Mouse (Mus musculus): ENCODE results near the gene Tnnt1. TPM values are rescaled to one million over a fixed set of nuclear protein-coding genes. Genes with fewer than 3 reads are reported as not detected.

Tnnt1 gene
- polyA plus RNA-seq, 1 experiment from 2014 or later: 260 TPM

DNA sequence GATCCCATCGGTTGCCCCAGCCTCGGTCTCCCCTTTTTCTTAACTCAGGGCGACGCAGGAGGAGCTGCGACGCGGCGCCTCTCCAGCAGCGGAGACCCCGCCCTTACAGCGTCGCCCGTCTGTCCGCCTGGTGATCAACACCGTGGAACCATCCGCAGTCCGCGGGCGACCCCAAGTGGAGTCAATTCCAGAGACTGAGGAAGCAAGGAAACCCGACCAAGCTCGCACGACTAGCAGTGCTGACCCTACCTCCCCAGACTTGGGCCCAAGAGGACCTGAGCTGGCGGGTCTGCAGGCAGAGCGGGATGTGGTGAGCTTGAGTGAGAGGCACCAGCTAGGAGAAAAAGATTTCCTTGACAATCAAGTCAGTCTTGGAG lies 45.0 kb downstream of the Tnnt1 start:
- Histone ChIP-seq H3K9me3 (replicated peaks; ENCODE audit: control insufficient read depth, low read length) (no peaks in the 10 kb centered on the region), H3K27ac (ENCODE audit: low read depth, low read length) (no peak overlapping the region), H3K4me1 (ENCODE audit: control insufficient read depth, insufficient read depth, low read length) (no peaks in the 10 kb centered on the region), H3K27me3 (ENCODE audit: control insufficient read depth, insufficient read depth, low read length) (peaks cover 37% of the 10 kb centered on the region), H3K36me3 (ENCODE audit: control insufficient read depth, insufficient read depth, low read length) (no peaks in the 10 kb centered on the region), H3K9ac (ENCODE audit: low read depth, low read length) (peak overlapping the region; percentile 40), H3K4me2 (peak overlapping the region; percentile 77), H3K4me3 (ENCODE audit: low read depth, low read length) (peak overlapping the region; percentile 43)
- peak; percentile 79 for ATAC-seq (replicated peaks; ENCODE audit: insufficient number of reproducible peaks, low FRiP score, low TSS enrichment)
- WGBS (ENCODE audit: insufficient replicate concordance): 2% methylated on average over 24 of the region's 24 CpGs

DNA sequence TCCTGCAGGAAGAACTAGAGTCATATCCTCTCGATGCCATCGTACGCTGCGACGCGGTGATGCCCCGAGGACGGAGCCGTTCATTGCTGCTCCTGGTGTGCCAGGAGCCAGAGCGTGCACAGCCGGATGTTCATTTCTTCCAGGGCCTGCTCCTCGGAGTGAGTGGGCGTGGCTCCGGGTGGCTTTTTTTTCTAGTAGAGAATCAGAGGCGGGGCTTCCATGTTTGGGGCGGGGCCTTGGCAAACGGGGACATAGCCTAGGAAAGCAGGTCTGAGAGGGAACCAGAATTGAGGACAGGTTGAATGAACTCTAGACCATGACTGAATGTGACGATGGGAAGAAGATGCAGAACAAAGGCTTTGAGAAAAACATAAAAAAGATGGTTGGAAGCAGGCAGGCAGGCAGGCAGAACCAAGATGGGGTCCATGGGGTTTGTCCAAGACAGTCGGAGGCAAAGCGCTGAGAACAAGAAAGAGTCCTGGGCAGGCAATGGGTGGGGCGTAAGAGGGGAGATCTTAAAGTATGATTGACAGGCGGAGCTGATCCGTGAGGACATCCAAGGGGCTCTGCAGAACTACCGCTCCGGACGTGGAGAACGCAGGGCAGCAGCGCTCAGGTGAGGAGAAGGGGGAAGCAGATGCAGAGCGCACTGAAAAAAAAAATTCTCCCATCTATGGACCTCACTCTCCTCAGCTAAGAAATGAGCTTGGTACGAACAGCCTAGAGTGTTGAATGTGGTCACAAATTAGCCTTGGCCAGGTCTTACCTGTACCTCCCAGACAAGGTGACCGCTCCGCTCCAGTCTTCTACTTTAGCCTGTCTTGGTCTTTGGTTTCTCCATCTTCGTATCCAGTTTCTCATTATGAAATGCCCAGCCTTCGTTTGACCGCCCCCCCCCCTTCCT lies 45.7 kb downstream of the Tnnt1 start:
- WGBS (ENCODE audit: insufficient replicate concordance): 4% methylated on average over 35 of the region's 35 CpGs
- Histone ChIP-seq H3K4me1 (ENCODE audit: control insufficient read depth, insufficient read depth, low read length) (no peaks in the 10 kb centered on the region), H3K9ac (ENCODE audit: low read depth, low read length) (peak overlapping the region; percentile 40), H3K36me3 (ENCODE audit: control insufficient read depth, insufficient read depth, low read length) (no peaks in the 10 kb centered on the region), H3K4me2 (peak overlapping the region; percentile 77), H3K27me3 (ENCODE audit: control insufficient read depth, insufficient read depth, low read length) (peaks cover 37% of the 10 kb centered on the region), H3K9me3 (replicated peaks; ENCODE audit: control insufficient read depth, low read length) (no peaks in the 10 kb centered on the region), H3K4me3 (ENCODE audit: low read depth, low read length) (peak overlapping the region; percentile 43), H3K27ac (ENCODE audit: low read depth, low read length) (no peak overlapping the region)
- peak; percentile 31; the same call in 1 of the 2 replicates for ATAC-seq (replicated peaks; ENCODE audit: insufficient number of reproducible peaks, low FRiP score, low TSS enrichment)

DNA sequence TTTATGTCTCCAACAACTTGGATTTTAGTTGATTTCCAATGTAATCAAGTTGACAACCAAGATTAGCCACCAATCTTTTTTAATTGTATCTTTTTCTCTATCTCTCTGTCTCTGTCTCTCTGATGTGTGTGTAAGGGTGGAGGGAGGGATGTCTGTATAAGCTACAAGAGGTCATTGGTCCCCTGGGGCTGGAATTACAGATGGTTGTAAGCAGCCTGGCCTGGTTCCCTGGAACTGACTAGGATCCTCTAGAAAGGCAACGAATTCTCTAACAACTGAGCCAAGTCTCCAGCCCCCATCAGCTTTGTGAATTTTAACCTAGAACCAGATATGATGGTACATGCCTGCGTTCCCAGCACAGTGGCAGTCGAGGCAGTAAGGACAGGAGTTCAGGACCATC lies 48.4 kb downstream of the Tnnt1 start:
- Histone ChIP-seq H3K9me3 (replicated peaks; ENCODE audit: control insufficient read depth, low read length) (no peaks in the 10 kb centered on the region), H3K4me3 (ENCODE audit: low read depth, low read length) (no peak overlapping the region), H3K4me2 (no peak overlapping the region), H3K9ac (ENCODE audit: low read depth, low read length) (no peak overlapping the region), H3K27ac (ENCODE audit: low read depth, low read length) (no peak overlapping the region), H3K36me3 (ENCODE audit: control insufficient read depth, insufficient read depth, low read length) (no peaks in the 10 kb centered on the region), H3K4me1 (ENCODE audit: control insufficient read depth, insufficient read depth, low read length) (no peaks in the 10 kb centered on the region), H3K27me3 (ENCODE audit: control insufficient read depth, insufficient read depth, low read length) (peaks cover 21% of the 10 kb centered on the region)
- no peak for ATAC-seq (replicated peaks; ENCODE audit: insufficient number of reproducible peaks, low FRiP score, low TSS enrichment)
- 68% methylated on average over 3 of the region's 3 CpGs for WGBS (ENCODE audit: insufficient replicate concordance)

GRCm38 (mm10) chr7:4464194-4464824 lies 51.9 kb downstream of the Tnnt1 start:
- H3K27ac ChIP-seq (ENCODE audit: low read depth, low read length): no peak overlapping the region
- H3K36me3 ChIP-seq (ENCODE audit: control insufficient read depth, insufficient read depth, low read length): no peaks in the 10 kb centered on the region
- no peak overlapping the region for H3K4me2 ChIP-seq
- no peak overlapping the region for H3K9ac ChIP-seq (ENCODE audit: low read depth, low read length)
- H3K27me3 ChIP-seq (ENCODE audit: control insufficient read depth, insufficient read depth, low read length): no peaks in the 10 kb centered on the region; the same call in 1 of the 2 replicates
- no peak for ATAC-seq (replicated peaks; ENCODE audit: insufficient number of reproducible peaks, low FRiP score, low TSS enrichment)
- H3K4me3 ChIP-seq (ENCODE audit: low read depth, low read length): no peak overlapping the region
- no peaks in the 10 kb centered on the region for H3K9me3 ChIP-seq (replicated peaks; ENCODE audit: control insufficient read depth, low read length)
- WGBS (ENCODE audit: insufficient replicate concordance): 7% methylated on average over 11 of the region's 12 CpGs
- no peaks in the 10 kb centered on the region for H3K4me1 ChIP-seq (ENCODE audit: control insufficient read depth, insufficient read depth, low read length)

DNA sequence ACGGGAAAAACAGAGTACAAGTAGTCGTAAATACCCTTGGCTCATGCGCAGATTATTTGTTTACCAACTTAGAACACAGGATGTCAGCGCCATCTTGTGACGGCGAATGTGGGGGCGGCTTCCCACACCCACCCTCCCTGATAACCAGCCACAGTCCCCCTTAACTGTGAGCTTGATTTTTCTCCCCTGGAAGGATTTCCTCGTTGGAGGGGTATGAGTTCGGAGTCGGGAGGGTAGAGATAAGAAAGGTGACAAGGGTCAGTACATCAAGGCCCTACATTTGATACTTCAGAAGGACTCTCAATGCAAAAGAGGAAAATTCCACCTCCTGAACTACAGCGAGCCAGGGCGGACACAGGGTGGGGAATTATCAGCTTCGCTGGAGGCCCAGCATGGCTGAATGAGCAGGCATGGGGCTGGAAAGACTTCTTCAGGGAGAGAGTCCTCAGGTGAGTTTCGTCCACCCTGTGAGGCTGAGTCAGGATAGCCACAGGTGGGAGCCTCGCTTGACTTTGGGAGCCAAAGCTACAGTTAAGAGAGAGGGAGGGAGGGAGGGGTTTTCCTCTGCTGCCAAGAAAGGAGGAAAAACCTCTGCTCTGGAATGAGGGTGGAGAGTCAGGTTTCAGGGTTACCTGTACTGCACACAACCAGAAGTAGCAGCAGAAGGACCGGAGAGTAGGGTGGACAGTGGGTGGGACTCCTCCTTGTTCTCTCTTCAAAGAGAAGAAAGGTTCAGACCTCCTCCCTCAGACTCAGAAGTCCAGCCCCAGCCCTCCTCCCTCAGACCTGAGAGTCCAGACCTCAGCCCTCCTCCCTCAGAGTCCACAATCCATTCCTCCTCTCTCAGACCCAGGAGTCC lies 55.4 kb downstream of the Tnnt1 start, which contains the start of gene Eps8l1:
Gene Eps8l1 (plus strand): TSS at position 99 of the 859 bp plus-strand sequence.
- peak within 1 kb of the TSS; percentile 50 for H3K4me2 ChIP-seq
- no peak within 1 kb of the TSS for H3K27ac ChIP-seq (ENCODE audit: low read depth, low read length)
- peak; percentile 26; the same call in 1 of the 2 replicates for ATAC-seq (replicated peaks; ENCODE audit: insufficient number of reproducible peaks, low FRiP score, low TSS enrichment)
- no peaks in the 10 kb centered on the region for H3K27me3 ChIP-seq (ENCODE audit: control insufficient read depth, insufficient read depth, low read length)
- no peaks in the 10 kb centered on the region for H3K4me1 ChIP-seq (ENCODE audit: control insufficient read depth, insufficient read depth, low read length)
- no peaks in the 10 kb centered on the region for H3K9me3 ChIP-seq (replicated peaks; ENCODE audit: control insufficient read depth, low read length)
- no peaks in the 10 kb centered on the region for H3K36me3 ChIP-seq (ENCODE audit: control insufficient read depth, insufficient read depth, low read length)
- H3K9ac ChIP-seq (ENCODE audit: low read depth, low read length): peak within 1 kb of the TSS; percentile 58; the same call in 1 of the 2 replicates
- peak within 1 kb of the TSS; percentile 27 for H3K4me3 ChIP-seq (ENCODE audit: low read depth, low read length)
- 48% methylated on average over 13 of the region's 16 CpGs for WGBS (ENCODE audit: insufficient replicate concordance)

Other genes with a start within 250 kb of the Tnnt1 start
- gene Ncr1, start 178.7 kb downstream of the Tnnt1 start, polyA plus RNA-seq (2014; fragmentation: Nextera tagmentation; extraction: Ambion mirVana): not detected in 2 replicates
- gene Gp6, start 118.6 kb downstream of the Tnnt1 start, polyA plus RNA-seq (2014; fragmentation: Nextera tagmentation; extraction: Ambion mirVana): 0.94 and 1.7 TPM in 2 replicates
- gene Rdh13, start 70.7 kb downstream of the Tnnt1 start, polyA plus RNA-seq (2014; fragmentation: Nextera tagmentation; extraction: Ambion mirVana): 28.0 and 31.0 TPM in 2 replicates
- 2.8 and 4.6 TPM in 2 replicates for gene Eps8l1, start 55.7 kb downstream of the Tnnt1 start, polyA plus RNA-seq (2014; fragmentation: Nextera tagmentation; extraction: Ambion mirVana)
- 32.9 and 33.4 TPM in 2 replicates for gene Ppp1r12c, start 14.7 kb downstream of the Tnnt1 start, polyA plus RNA-seq (2014; fragmentation: Nextera tagmentation; extraction: Ambion mirVana)
- 1,570 and 1,662 TPM in 2 replicates for gene Tnni3, start 7.8 kb upstream of the Tnnt1 start, polyA plus RNA-seq (2014; fragmentation: Nextera tagmentation; extraction: Ambion mirVana)
- gene Dnaaf3, start 16.1 kb upstream of the Tnnt1 start, polyA plus RNA-seq (2014; fragmentation: Nextera tagmentation; extraction: Ambion mirVana): 0.19 and 0.44 TPM in 2 replicates
- gene Syt5, start 31.2 kb upstream of the Tnnt1 start, polyA plus RNA-seq (2014; fragmentation: Nextera tagmentation; extraction: Ambion mirVana): 0.77 and 1.3 TPM in 2 replicates
- gene Ptprh, start 87.7 kb upstream of the Tnnt1 start, polyA plus RNA-seq (2014; fragmentation: Nextera tagmentation; extraction: Ambion mirVana): not detected in 2 replicates
- 3.8 and 4.6 TPM in 2 replicates for gene Tmem86b, start 115.0 kb upstream of the Tnnt1 start, polyA plus RNA-seq (2014; fragmentation: Nextera tagmentation; extraction: Ambion mirVana)
- 3.2 and 7.0 TPM in 2 replicates for gene Ppp6r1, start 142.6 kb upstream of the Tnnt1 start, polyA plus RNA-seq (2014; fragmentation: Nextera tagmentation; extraction: Ambion mirVana)
- gene Hspbp1, start 168.7 kb upstream of the Tnnt1 start, polyA plus RNA-seq (2014; fragmentation: Nextera tagmentation; extraction: Ambion mirVana): 81.5 and 83.7 TPM in 2 replicates
- gene Brsk1, start 174.2 kb upstream of the Tnnt1 start, polyA plus RNA-seq (2014; fragmentation: Nextera tagmentation; extraction: Ambion mirVana): 1.7 TPM in 2 replicates
- gene Tmem150b, start 208.9 kb upstream of the Tnnt1 start, polyA plus RNA-seq (2014; fragmentation: Nextera tagmentation; extraction: Ambion mirVana): not detected in 2 replicates
- gene Kmt5c, start 223.7 kb upstream of the Tnnt1 start, polyA plus RNA-seq (2014; fragmentation: Nextera tagmentation; extraction: Ambion mirVana): 58.6 and 63.5 TPM in 2 replicates
- 32.9 and 42.4 TPM in 2 replicates for gene Cox6b2, start 236.7 kb upstream of the Tnnt1 start, polyA plus RNA-seq (2014; fragmentation: Nextera tagmentation; extraction: Ambion mirVana)